24 mouse cellular contexts compared by ENCODE assay signal in genomic region chr17:25652272-25652671, GRCm38 (mm10).
"Had no signal": no experiment of that assay in that cellular context is flagged by ENCODE, and none has a peak within 500 bp of the region (broad histone marks: within the 10 kb centered on the region; RNA-seq: fewer than 3 reads in every experiment).

No protein-coding gene starts in this region.

- H3K27me3 ChIP-seq: kidney, embryonic 15.5 days; limb, embryonic 12.5 days; limb, embryonic 15.5 days; midbrain, embryonic 13.5 days; stomach, embryonic 15.5 days had no signal

- H3K4me2 ChIP-seq: kidney, embryonic 15.5 days; limb, embryonic 12.5 days; limb, embryonic 15.5 days; liver, embryonic 11.5 days; lung, embryonic 14.5 days; midbrain, embryonic 13.5 days; stomach, embryonic 15.5 days had no signal

- H3K4me3 ChIP-seq: kidney, embryonic 15.5 days; limb, embryonic 12.5 days; limb, embryonic 15.5 days; midbrain, embryonic 10.5 days; midbrain, embryonic 13.5 days; myocyte; stomach, embryonic 15.5 days had no signal

- H3K9me3 ChIP-seq: kidney, embryonic 15.5 days; limb, embryonic 12.5 days; limb, embryonic 15.5 days; midbrain, embryonic 10.5 days; midbrain, embryonic 13.5 days; stomach, embryonic 15.5 days had no signal

- H3K27ac ChIP-seq: kidney, embryonic 15.5 days; limb, embryonic 12.5 days; limb, embryonic 15.5 days; liver, embryonic 14.5 days; macrophage; midbrain, embryonic 10.5 days; midbrain, embryonic 13.5 days; stomach, embryonic 15.5 days had no signal

- DNase-seq: kidney, adult 11 months; kidney, adult 8-10 months; kidney, postnatal 10 days; kidney, postnatal 36 days; layer of hippocampus, postnatal 36 days; liver, postnatal 0 days; lung, embryonic 14.5 days; retina, postnatal 1 day; right cerebral cortex, postnatal 25 days; spleen, adult 18-20 months; thymus, adult 18-20 months; thymus, postnatal 4 days had no signal

- H3K36me3 ChIP-seq: stomach, embryonic 15.5 days had no signal

- ATAC-seq: liver, postnatal 0 days; lung, postnatal 0 days; midbrain, embryonic 13.5 days; midbrain, embryonic 16.5 days had no signal

- H3K9ac ChIP-seq: kidney, embryonic 15.5 days; limb, embryonic 12.5 days; limb, embryonic 15.5 days; liver, embryonic 14.5 days; liver, postnatal 0 days; lung, embryonic 14.5 days; midbrain, embryonic 13.5 days; stomach, embryonic 15.5 days had no signal
